Mouse (Mus musculus) urinary bladder, adult 2 months (tissue): ENCODE data around the gene Polr2g. TPM values are rescaled to one million over a fixed set of nuclear protein-coding genes. Genes with fewer than 3 reads are reported as not detected.

Experiments used
- DNase-seq: peaks from one replicate; pipeline ENCODE4 v3.0.0; 2022; ENCODE audit warnings: low spot score
- polyA plus RNA-seq: library from polyadenylated mRNA; depleted of rRNA; stranded (reverse); fragments of >200 nt; gene quantifications from 2 replicates; pipeline ENCODE4 v1.2.3, GENCODE M21; 2012

Gene Polr2g
- polyA plus RNA-seq, 1 experiment, result 81.5 TPM

GRCm38 (mm10) chr19:8818301-8818798 lies 20.0 kb upstream of the Polr2g start:
- no peak for DNase-seq

- no peak for DNase-seq
Observed at GRCm38 (mm10) chr19:8817001-8817400, 18.6 kb upstream of the Polr2g start.

GRCm38 (mm10) chr19:8815812-8816211 lies 17.4 kb upstream of the Polr2g start:
- DNase-seq, result no peak

- no peak for DNase-seq
Observed at GRCm38 (mm10) chr19:8806810-8807209, 8.4 kb upstream of the Polr2g start.

GRCm38 (mm10) chr19:8803879-8804660 lies 5.7 kb upstream of the Polr2g start:
- DNase-seq, result no peak

GRCm38 (mm10) chr19:8803204-8803780 lies 4.9 kb upstream of the Polr2g start:
- no peak for DNase-seq

GRCm38 (mm10) chr19:8802130-8802821 lies 3.9 kb upstream of the Polr2g start, which contains the start of gene Zbtb3:
Gene Zbtb3, plus strand, starts transcription at chr19:8802555.
- DNase-seq, result peak; percentile 64

GRCm38 (mm10) chr19:8798947-8799315 lies 554 bp upstream of the Polr2g start:
- DNase-seq, result no peak

GRCm38 (mm10) chr19:8790171-8790570 lies 8.2 kb downstream of the Polr2g start:
- no peak for DNase-seq

- no peak for DNase-seq
Observed at GRCm38 (mm10) chr19:8789171-8789570, 9.2 kb downstream of the Polr2g start.

GRCm38 (mm10) chr19:8788521-8788920 lies 9.9 kb downstream of the Polr2g start:
- DNase-seq, result no peak

- DNase-seq, result peak; percentile 79
Observed at GRCm38 (mm10) chr19:8786008-8786781, 12.2 kb downstream of the Polr2g start, which contains the start of gene Taf6l. Gene Taf6l, minus strand, starts transcription at chr19:8786417.

- no peak for DNase-seq
Observed at GRCm38 (mm10) chr19:8774951-8775421, 23.4 kb downstream of the Polr2g start.

- peak; percentile 94 for DNase-seq
Observed at GRCm38 (mm10) chr19:8774086-8774835, 24.1 kb downstream of the Polr2g start, which contains the start of gene Tmem179b. Gene Tmem179b, minus strand, starts transcription at chr19:8774467.

- DNase-seq, result no peak
Observed at GRCm38 (mm10) chr19:8773409-8773808, 25.0 kb downstream of the Polr2g start.

GRCm38 (mm10) chr19:8772996-8773395 lies 25.4 kb downstream of the Polr2g start:
- DNase-seq, result no peak

GRCm38 (mm10) chr19:8770567-8771270 lies 27.7 kb downstream of the Polr2g start, which contains the start of gene Tmem223:
Gene Tmem223, plus strand, starts transcription at chr19:8770996.
- peak; percentile 65 for DNase-seq

GRCm38 (mm10) chr19:8765562-8765961 lies 32.8 kb downstream of the Polr2g start:
- DNase-seq, result no peak

- DNase-seq, result no peak
Observed at GRCm38 (mm10) chr19:8763276-8763675, 35.1 kb downstream of the Polr2g start.

GRCm38 (mm10) chr19:8760757-8761156 lies 37.6 kb downstream of the Polr2g start:
- no peak for DNase-seq
